Mouse (Mus musculus) embryonic facial prominence, embryonic 14.5 days (tissue): ENCODE measurements around the gene Gpbp1l1. TPM values are rescaled to one million over a fixed set of nuclear protein-coding genes. Genes with fewer than 3 reads are reported as not detected.
A peak's percentile ranks its signal among the peaks of the same experiment; 100 is the strongest.

ENCODE experiments used
- ATAC-seq: fragments of 200-750 bp; cut with Nextera tagmentation; 2 replicates; pipeline ENCODE4 v1.8.0; 2017; ENCODE audit warnings: low read depth, moderate number of reproducible peaks, moderate TSS enrichment
- DNase-seq: peaks from one replicate; pipeline ENCODE4 v3.0.0-alpha.2; 2015; ENCODE audit warnings: low spot score
- H3K27ac ChIP-seq: fragments of 300-500 bp; sonication (generic); replicated peaks from 2 replicates; pipeline ENCODE4 v1.5.1; 2014; ENCODE audit warnings: low read depth, mild to moderate bottlenecking, low read length, moderate library complexity
- H3K27me3 ChIP-seq: fragments of 300-500 bp; sonication (generic); replicated peaks from 2 replicates; pipeline ENCODE4 v1.6.1; 2014; ENCODE audit warnings: low read length; ENCODE audit not compliant: control insufficient read depth, insufficient read depth
- H3K36me3 ChIP-seq: fragments of 300-500 bp; sonication (generic); 2 replicates; pipeline ENCODE4 v1.6.1; 2014; ENCODE audit warnings: low read length, mixed read lengths; ENCODE audit not compliant: control insufficient read depth, insufficient read depth
- H3K4me1 ChIP-seq: fragments of 300-500 bp; sonication (generic); 2 replicates; pipeline ENCODE4 v1.6.1; 2014; ENCODE audit warnings: antibody characterized with exemption, low read length; ENCODE audit not compliant: control insufficient read depth, insufficient read depth
- H3K4me2 ChIP-seq: fragments of 300-500 bp; sonication (generic); 2 replicates; pipeline ENCODE4 v1.6.1; 2014; ENCODE audit warnings: low read depth, mild to moderate bottlenecking, low read length, moderate library complexity, mixed read lengths
- H3K4me3 ChIP-seq: fragments of 300-500 bp; sonication (generic); 2 replicates; pipeline ENCODE4 v1.5.1; 2014; ENCODE audit warnings: low read depth, mild to moderate bottlenecking, low read length
- H3K9ac ChIP-seq: fragments of 300-500 bp; sonication (generic); 2 replicates; pipeline ENCODE4 v1.6.1; 2014; ENCODE audit warnings: low read depth, mild to moderate bottlenecking, low read length, moderate library complexity, mixed read lengths
- H3K9me3 ChIP-seq: fragments of 300-500 bp; sonication (generic); 2 replicates; pipeline ENCODE4 v1.6.1; 2016; ENCODE audit warnings: low read length; ENCODE audit not compliant: control insufficient read depth
- WGBS: fragments of 180-500 bp; shearing (Covaris S2); extraction: QIAGEN DNeasy Blood & Tissue Kit; methylation state at CpG from one replicate; pipeline ENCODE4 v1.1.7; 2014; 5-methylcytosine and 5-hydroxymethylcytosine counted together
- polyA plus RNA-seq: library from polyadenylated mRNA; unstranded; fragments of >200 nt; fragmentation: Nextera tagmentation; extraction: Ambion mirVana; gene quantifications from 2 replicates; pipeline ENCODE4 v1.2.1, GENCODE M21; 2014

Gpbp1l1 gene
- polyA plus RNA-seq: 37.4 and 38.6 TPM in 2 replicates

DNA sequence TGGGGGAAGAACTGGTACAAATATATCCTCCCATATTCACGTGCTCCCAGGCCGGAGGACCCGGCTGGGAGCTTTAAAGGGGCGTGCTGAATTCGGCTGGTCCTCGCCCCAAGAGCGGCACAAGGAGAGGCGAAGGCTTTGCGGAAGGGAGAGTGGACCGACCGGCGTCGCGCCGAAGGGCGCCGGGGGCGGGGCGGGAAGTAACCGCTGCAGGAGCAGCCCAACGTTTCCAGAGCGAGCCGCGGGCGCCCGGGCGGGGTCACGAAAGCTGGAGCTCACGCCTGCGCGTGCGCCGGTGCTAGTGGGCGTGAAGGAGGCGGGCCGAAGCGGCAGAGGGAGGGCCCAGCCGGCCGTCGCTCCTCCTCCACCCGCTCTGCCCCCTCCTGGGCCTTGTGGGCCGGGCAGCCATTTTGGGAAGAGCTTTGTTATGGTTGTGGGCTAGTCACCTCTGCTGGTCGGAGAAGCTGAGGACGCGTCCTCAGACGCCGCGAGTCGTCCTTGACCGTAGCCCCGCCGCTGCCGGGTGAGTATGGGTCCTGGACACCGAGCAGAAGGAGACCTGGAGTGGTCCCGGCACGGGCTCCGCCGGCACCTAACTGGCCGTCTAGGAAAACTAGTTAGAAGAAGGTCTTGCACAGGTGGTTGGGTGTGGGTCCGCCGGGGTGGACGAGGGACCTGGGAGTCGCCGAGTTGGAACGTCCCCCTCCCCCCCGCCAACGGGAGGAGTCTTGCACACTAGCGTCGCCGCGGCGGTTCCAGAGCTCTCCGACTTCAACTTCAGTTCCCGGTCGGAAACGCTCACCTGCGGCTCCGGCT lies at the start of gene Gpbp1l1:
Gene Gpbp1l1 (plus strand): TSS at position 353 of the 816 bp plus-strand sequence.
- under 1% methylated on average over 48 of the region's 78 CpGs for WGBS
- peak; percentile 96 for ATAC-seq
- H3K4me2 ChIP-seq: peak within 1 kb of the TSS; percentile 75
- H3K27me3 ChIP-seq: no peaks in the 10 kb centered on the region
- peak within 1 kb of the TSS; percentile 87 for H3K9ac ChIP-seq
- peak within 1 kb of the TSS; percentile 94 for H3K27ac ChIP-seq
- peak; percentile 97 for DNase-seq
- H3K4me1 ChIP-seq: peaks cover 8% of the 10 kb centered on the region
- H3K36me3 ChIP-seq: peaks cover 13% of the 10 kb centered on the region
- H3K4me3 ChIP-seq: peak within 1 kb of the TSS; percentile 94
- H3K9me3 ChIP-seq: no peaks in the 10 kb centered on the region

DNA sequence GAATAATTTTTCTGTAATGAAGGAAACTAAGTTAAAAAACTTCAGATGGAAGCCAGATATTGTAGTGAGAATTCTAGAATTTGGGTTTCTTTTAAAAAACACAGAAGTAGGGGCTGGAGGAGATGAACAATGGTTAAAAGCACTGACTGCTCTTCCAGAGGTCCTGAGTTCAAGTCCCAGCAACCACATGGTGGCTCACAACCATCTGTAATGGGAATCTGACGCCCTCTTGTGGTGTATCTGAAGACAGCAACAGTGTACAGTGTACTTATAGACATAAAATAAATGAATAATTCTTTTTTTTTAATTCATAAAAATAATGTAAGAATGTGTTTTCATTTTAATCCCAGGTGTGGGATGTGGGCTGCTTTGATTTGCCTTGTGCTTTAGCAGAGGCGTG lies 26.3 kb upstream of the Gpbp1l1 start:
- WGBS: 63% methylated on average over 2 of the region's 2 CpGs
- peaks cover 24% of the 10 kb centered on the region for H3K36me3 ChIP-seq

DNA sequence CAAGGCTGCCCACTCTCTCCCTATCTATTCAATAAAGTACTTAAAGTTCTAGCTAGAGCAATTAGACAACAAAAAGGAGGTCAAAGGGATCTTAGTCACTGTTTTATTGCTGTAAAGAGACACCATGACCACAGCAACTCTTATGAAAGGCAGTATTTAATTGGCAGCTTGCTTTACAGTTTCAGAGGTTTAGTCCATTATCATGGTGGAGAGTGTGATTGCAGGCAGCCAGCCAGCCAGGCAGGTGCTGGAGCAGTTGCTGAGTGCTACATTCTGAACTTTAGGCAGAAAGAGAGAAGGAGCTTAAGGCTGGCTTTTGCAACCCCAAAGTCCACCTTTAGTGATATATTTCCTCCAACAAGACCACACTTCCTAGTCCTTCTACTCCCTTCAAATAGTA lies 21.1 kb upstream of the Gpbp1l1 start:
- H3K4me3 ChIP-seq: no peak overlapping the region
- no peaks in the 10 kb centered on the region for H3K27me3 ChIP-seq
- H3K9ac ChIP-seq: no peak overlapping the region
- no peaks in the 10 kb centered on the region for H3K9me3 ChIP-seq
- ATAC-seq: no peak
- DNase-seq: no peak
- H3K4me2 ChIP-seq: no peak overlapping the region
- H3K36me3 ChIP-seq: peaks cover 19% of the 10 kb centered on the region
- no peak overlapping the region for H3K27ac ChIP-seq
- H3K4me1 ChIP-seq: no peaks in the 10 kb centered on the region

More for the DNA sequence above, 26.3 kb upstream of the Gpbp1l1 start:
- no peak for DNase-seq
- Histone ChIP-seq H3K9ac (no peak overlapping the region), H3K4me2 (no peak overlapping the region), H3K27me3 (no peaks in the 10 kb centered on the region), H3K4me1 (no peaks in the 10 kb centered on the region), H3K9me3 (no peaks in the 10 kb centered on the region), H3K4me3 (no peak overlapping the region), H3K27ac (no peak overlapping the region)
- no peak for ATAC-seq

DNA sequence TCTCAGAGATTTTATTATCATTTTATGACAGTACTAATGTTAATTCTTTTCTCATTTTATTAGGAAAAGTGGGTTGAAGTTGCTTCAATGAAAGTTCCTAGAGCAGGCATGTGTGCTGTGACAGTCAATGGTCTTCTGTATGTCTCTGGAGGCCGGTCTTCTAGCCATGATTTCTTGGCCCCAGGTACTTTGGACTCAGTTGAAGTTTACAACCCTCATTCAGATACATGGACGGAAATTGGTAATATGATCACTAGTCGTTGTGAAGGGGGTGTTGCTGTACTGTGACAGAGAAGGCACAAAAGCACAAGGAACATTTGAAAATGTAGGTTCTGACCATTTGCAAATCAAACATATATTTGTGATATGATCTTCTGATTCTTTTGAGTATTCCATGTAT lies 19.7 kb upstream of the Gpbp1l1 start:
- no peak overlapping the region for H3K9ac ChIP-seq
- no peak for ATAC-seq
- WGBS: 80% methylated on average over 3 of the region's 3 CpGs

DNA sequence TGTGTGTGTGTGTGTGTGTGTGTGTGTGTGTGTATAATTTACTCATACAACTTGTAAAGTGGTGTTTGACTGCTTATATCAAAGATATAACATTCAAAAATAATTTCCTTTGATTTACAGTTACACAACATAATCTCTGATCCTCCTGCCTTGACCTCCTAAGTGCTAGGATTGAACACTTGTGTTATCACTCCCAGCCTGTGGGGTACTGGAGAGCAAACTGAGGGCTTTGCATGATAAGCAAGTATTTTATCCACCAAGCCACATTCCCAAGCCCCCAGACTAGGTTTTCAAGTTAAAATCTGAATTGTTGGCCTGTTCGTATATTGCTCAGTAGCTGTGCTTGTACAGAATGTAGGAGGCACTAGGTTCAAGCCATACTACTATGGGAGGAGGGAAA lies 7.0 kb upstream of the Gpbp1l1 start:
- Histone ChIP-seq H3K27ac (no peak overlapping the region), H3K4me1 (no peaks in the 10 kb centered on the region), H3K4me3 (no peak overlapping the region), H3K27me3 (no peaks in the 10 kb centered on the region), H3K9ac (no peak overlapping the region), H3K4me2 (no peak overlapping the region), H3K36me3 (peaks cover 17% of the 10 kb centered on the region), H3K9me3 (no peaks in the 10 kb centered on the region)
- ATAC-seq (no peak), DNase-seq (no peak)
- WGBS: 81% methylated on average over 1 of the region's 1 CpGs

More for the DNA sequence above, 19.7 kb upstream of the Gpbp1l1 start:
- no peaks in the 10 kb centered on the region for H3K9me3 ChIP-seq
- H3K27me3 ChIP-seq: no peaks in the 10 kb centered on the region
- no peaks in the 10 kb centered on the region for H3K4me1 ChIP-seq
- no peak overlapping the region for H3K27ac ChIP-seq
- H3K4me3 ChIP-seq: no peak overlapping the region
- H3K4me2 ChIP-seq: no peak overlapping the region
- DNase-seq: no peak
- H3K36me3 ChIP-seq: peaks cover 15% of the 10 kb centered on the region

DNA sequence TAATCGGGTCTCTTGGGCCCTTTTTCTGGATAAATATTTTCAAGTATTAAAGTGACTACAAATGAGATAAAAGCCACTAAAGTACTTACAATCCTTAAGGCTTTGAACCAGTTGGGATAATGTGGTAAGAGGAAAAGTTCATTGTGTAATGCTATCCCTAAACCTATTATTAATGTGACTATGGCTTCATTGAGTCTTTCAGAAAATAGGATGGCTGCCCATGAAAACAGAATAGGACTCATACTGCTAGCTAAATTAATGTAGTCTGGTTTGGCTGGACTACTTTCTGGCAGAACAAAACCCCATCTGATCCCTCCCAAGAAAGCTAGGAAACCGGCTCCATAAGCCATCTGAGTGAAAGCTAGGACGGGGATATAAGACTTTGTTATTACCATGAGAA lies 4.4 kb upstream of the Gpbp1l1 start:
- no peak overlapping the region for H3K4me3 ChIP-seq
- H3K27me3 ChIP-seq: no peaks in the 10 kb centered on the region
- peaks cover 17% of the 10 kb centered on the region for H3K36me3 ChIP-seq
- H3K4me2 ChIP-seq: no peak overlapping the region
- H3K9ac ChIP-seq: no peak overlapping the region
- H3K27ac ChIP-seq: no peak overlapping the region
- H3K4me1 ChIP-seq: no peaks in the 10 kb centered on the region
- WGBS: 86% methylated on average over 3 of the region's 3 CpGs
- DNase-seq (no peak), ATAC-seq (no peak)
- no peaks in the 10 kb centered on the region for H3K9me3 ChIP-seq

DNA sequence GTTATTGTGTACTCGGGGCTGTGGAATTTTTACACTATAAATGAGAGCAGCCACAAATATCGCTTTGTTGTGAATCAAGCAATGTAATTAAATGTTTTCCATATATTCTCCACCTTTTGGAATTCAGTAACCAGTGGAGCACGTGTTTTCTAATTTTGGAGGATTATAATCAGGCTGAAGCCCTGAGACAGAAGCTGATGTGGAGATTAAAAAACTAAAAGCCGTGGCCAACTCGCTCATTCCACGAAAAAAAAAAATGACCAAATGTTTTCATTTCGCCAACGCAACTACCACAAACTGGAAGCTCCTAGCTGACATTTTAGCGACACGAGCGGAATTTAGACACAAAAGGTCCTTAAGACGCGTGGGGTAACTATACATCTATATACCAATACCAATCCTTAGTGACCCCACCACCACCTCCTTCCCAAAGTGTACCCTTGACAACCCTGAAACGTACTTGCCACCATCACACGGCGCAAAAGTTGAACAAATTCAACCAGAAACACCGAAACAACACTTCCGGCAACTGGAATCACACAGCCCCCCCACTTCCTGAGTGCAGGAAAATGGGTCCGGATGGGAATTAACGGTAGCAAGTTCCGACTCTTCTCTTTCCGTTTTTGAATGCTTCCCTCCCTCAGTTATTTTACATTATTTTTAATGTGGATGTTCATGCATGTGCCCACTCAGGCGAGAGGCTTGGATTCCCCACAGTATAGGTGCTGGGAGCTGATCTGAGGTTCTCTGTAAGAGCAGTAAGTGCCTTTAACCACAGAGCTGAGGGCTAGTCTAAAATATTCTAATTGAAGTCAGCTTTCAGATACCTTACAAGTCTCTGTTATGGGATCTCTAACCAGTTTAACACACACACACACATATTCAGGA lies 1.8 kb upstream of the Gpbp1l1 start, which contains the start of gene Tmem69:
Gene Tmem69 (minus strand): TSS at position 524 of the 888 bp plus-strand sequence.
- 7% methylated on average over 23 of the region's 23 CpGs for WGBS

DNA sequence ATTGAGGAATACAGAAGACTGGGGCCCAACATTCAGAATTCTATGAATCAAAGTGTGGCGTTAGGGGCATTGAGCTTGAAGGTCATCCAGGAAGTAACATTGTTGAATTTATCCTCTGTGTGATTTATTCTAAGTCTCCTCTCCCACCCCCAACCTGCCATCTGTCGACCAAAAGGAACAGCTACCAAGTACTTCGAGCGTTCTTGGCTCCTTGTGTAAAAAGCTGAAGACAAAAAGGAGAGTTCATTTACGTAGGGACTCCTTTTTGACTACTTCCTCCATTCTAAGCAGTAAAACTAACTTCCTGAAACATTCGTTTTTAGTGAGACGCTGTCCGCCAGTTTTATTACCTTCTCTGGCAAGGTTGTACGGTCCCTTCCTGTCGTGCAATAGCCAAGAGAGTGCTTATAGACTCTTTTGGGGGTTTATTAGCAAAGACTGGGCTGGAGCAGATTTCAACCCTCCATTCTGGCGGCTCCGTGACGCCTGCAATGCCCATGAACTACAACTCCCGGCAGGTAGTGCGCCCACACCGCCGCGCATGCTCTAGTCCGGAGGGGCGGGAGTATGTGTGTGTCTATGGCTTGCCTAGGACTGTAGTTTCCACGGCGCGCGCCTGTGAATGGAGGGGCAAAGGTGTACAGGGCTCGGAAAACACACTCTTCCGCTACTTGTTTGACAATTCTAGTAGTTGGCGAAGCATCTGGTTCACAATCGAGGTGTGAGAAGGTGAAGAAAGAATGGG lies 725 bp upstream of the Gpbp1l1 start:
- peak overlapping the region; percentile 94 for H3K27ac ChIP-seq
- no peaks in the 10 kb centered on the region for H3K9me3 ChIP-seq
- H3K36me3 ChIP-seq: peaks cover 17% of the 10 kb centered on the region
- peaks cover 8% of the 10 kb centered on the region for H3K4me1 ChIP-seq
- WGBS: under 1% methylated on average over 28 of the region's 28 CpGs
- ATAC-seq (peak; percentile 96), DNase-seq (peak; percentile 98)
- peak overlapping the region; percentile 94 for H3K4me3 ChIP-seq
- no peaks in the 10 kb centered on the region for H3K27me3 ChIP-seq
- H3K4me2 ChIP-seq: peak overlapping the region; percentile 75
- H3K9ac ChIP-seq: peak overlapping the region; percentile 87

More for the DNA sequence above, 1.8 kb upstream of the Gpbp1l1 start, which contains the start of gene Tmem69:
- ATAC-seq (no peak), DNase-seq (peak; percentile 89)
- Histone ChIP-seq H3K27me3 (no peaks in the 10 kb centered on the region), H3K4me3 (peak within 1 kb of the TSS; percentile 94), H3K9ac (peak within 1 kb of the TSS; percentile 87), H3K36me3 (peaks cover 17% of the 10 kb centered on the region), H3K27ac (peak within 1 kb of the TSS; percentile 94), H3K4me1 (peaks cover 8% of the 10 kb centered on the region), H3K9me3 (no peaks in the 10 kb centered on the region), H3K4me2 (peak within 1 kb of the TSS; percentile 75)
